27 mouse cellular contexts compared by ENCODE assay signal in genomic region chr9:83661811-83662210, GRCm38 (mm10).
DNase-seq lines count a peak whose midpoint lies in the region; ATAC-seq and TF ChIP-seq lines count a peak whose summit lies in the region.
"Had no signal": no experiment of that assay in that cellular context is flagged by ENCODE, and none has a peak within 500 bp of the region (broad histone marks: within the 10 kb centered on the region; RNA-seq: fewer than 3 reads in every experiment).

No protein-coding gene starts in this region.

- no peak overlapping the region for H3K4me3 ChIP-seq in embryonic facial prominence, embryonic 13.5 days
- H3K4me3 ChIP-seq in embryonic facial prominence, embryonic 10.5 days: no peak overlapping the region
- no peak overlapping the region for H3K4me3 ChIP-seq in heart, adult 2 months
- no peak overlapping the region for H3K4me3 ChIP-seq in limb, embryonic 15.5 days
- no peak overlapping the region for H3K4me3 ChIP-seq in limb, embryonic 10.5 days
- H3K4me3 ChIP-seq: embryonic facial prominence, embryonic 12.5 days; heart, embryonic 10.5 days; heart, embryonic 15.5 days had no signal

- intact Hi-C loops in heart, adult 2 months (cut with DNase I): loop anchor here (5.0 kb wide), 1 partner anchor 115 kb away; the partner anchor contains the start of gene Sh3bgrl2
- intact Hi-C loops in heart, postnatal 14 days (cut with DNase I): no loop called here

- TF ChIP-seq POLR2A in heart, adult 2 months (IDR thresholded peaks at IDR 0.05; ENCODE audit: insufficient read depth, low read depth, low read length): no peak

- H3K79me2 ChIP-seq in heart, adult 2 months (replicated peaks; ENCODE audit: control insufficient read depth, insufficient read depth, low read length): no peaks in the 10 kb centered on the region

- TF ChIP-seq CTCF in heart, adult 2 months (IDR thresholded peaks at IDR 0.05): no peak

- H3K27me3 ChIP-seq in embryonic facial prominence, embryonic 13.5 days: no peaks in the 10 kb centered on the region
- no peaks in the 10 kb centered on the region for H3K27me3 ChIP-seq in embryonic facial prominence, embryonic 10.5 days (replicated peaks; ENCODE audit: low read depth, poor library complexity, severe bottlenecking)
- no peaks in the 10 kb centered on the region for H3K27me3 ChIP-seq in heart, adult 2 months (ENCODE audit: control insufficient read depth, insufficient read depth, low read length)
- H3K27me3 ChIP-seq in limb, embryonic 15.5 days: no peaks in the 10 kb centered on the region
- H3K27me3 ChIP-seq in limb, embryonic 10.5 days (ENCODE audit: low read depth, poor library complexity, severe bottlenecking): no peaks in the 10 kb centered on the region
- H3K27me3 ChIP-seq: embryonic facial prominence, embryonic 12.5 days; heart, embryonic 15.5 days had no signal

- ATAC-seq in embryonic facial prominence, embryonic 13.5 days (ENCODE audit: insufficient number of reproducible peaks, insufficient read depth, low FRiP score, low TSS enrichment, low read depth): no peak
- no peak for ATAC-seq in limb, embryonic 15.5 days (ENCODE audit: insufficient number of reproducible peaks, low FRiP score, low TSS enrichment, low read depth)
- ATAC-seq: forebrain, embryonic 14.5 days; forebrain, postnatal 0 days; hindbrain, postnatal 0 days; inflammation-experienced regulatory T-cells, adult 6 months; intestine, embryonic 16.5 days; Patski had no signal

- WGBS in embryonic facial prominence, embryonic 13.5 days: 39% methylated on average over 5 of the region's 5 CpGs
- WGBS in embryonic facial prominence, embryonic 10.5 days: 75% methylated on average over 5 of the region's 5 CpGs
- 47% methylated on average over 5 of the region's 5 CpGs for WGBS in heart, adult 2 months
- 52% methylated on average over 5 of the region's 5 CpGs for WGBS in limb, embryonic 15.5 days
- WGBS in limb, embryonic 10.5 days: 82% methylated on average over 5 of the region's 5 CpGs

- no peak overlapping the region for H3K9ac ChIP-seq in embryonic facial prominence, embryonic 13.5 days
- H3K9ac ChIP-seq in heart, adult 2 months (ENCODE audit: low read depth, low read length): no peak overlapping the region
- H3K9ac ChIP-seq in limb, embryonic 15.5 days: no peak overlapping the region
- H3K9ac ChIP-seq: embryonic facial prominence, embryonic 12.5 days; forebrain, postnatal 0 days; heart, embryonic 15.5 days; hindbrain, embryonic 14.5 days had no signal

- no peak for TF ChIP-seq EP300 in heart, adult 2 months (IDR thresholded peaks at IDR 0.05; ENCODE audit: insufficient read depth, low read depth, low read length)

- no peaks in the 10 kb centered on the region for H3K36me3 ChIP-seq in embryonic facial prominence, embryonic 13.5 days
- H3K36me3 ChIP-seq in embryonic facial prominence, embryonic 10.5 days (replicated peaks): no peaks in the 10 kb centered on the region
- no peaks in the 10 kb centered on the region for H3K36me3 ChIP-seq in heart, adult 2 months (ENCODE audit: control insufficient read depth, insufficient read depth, low read length)
- H3K36me3 ChIP-seq in limb, embryonic 15.5 days: no peaks in the 10 kb centered on the region
- no peaks in the 10 kb centered on the region for H3K36me3 ChIP-seq in limb, embryonic 10.5 days
- H3K36me3 ChIP-seq: embryonic facial prominence, embryonic 12.5 days; G1E; heart, embryonic 10.5 days; heart, embryonic 15.5 days had no signal

- H3K9me3 ChIP-seq in embryonic facial prominence, embryonic 13.5 days: no peaks in the 10 kb centered on the region
- H3K9me3 ChIP-seq in embryonic facial prominence, embryonic 10.5 days: no peaks in the 10 kb centered on the region
- H3K9me3 ChIP-seq in limb, embryonic 15.5 days: no peaks in the 10 kb centered on the region
- H3K9me3 ChIP-seq in limb, embryonic 10.5 days (replicated peaks): no peaks in the 10 kb centered on the region
- H3K9me3 ChIP-seq: embryonic facial prominence, embryonic 12.5 days; G1E; heart, embryonic 10.5 days; heart, embryonic 15.5 days had no signal

- H3K4me1 ChIP-seq in embryonic facial prominence, embryonic 13.5 days: peaks cover 11% of the 10 kb centered on the region; the same call in 1 of the 2 replicates
- peaks cover 7% of the 10 kb centered on the region; the same call in 1 of the 2 replicates for H3K4me1 ChIP-seq in embryonic facial prominence, embryonic 10.5 days
- H3K4me1 ChIP-seq in heart, adult 2 months (ENCODE audit: control insufficient read depth, insufficient read depth, low read length): no peaks in the 10 kb centered on the region
- H3K4me1 ChIP-seq in limb, embryonic 15.5 days: no peaks in the 10 kb centered on the region
- peaks cover 20% of the 10 kb centered on the region for H3K4me1 ChIP-seq in limb, embryonic 10.5 days
- H3K4me1 ChIP-seq: heart, embryonic 15.5 days had no signal

- H3K4me2 ChIP-seq in embryonic facial prominence, embryonic 13.5 days: no peak overlapping the region
- no peak overlapping the region for H3K4me2 ChIP-seq in limb, embryonic 15.5 days
- H3K4me2 ChIP-seq: embryonic facial prominence, embryonic 12.5 days; heart, embryonic 15.5 days; hindbrain, embryonic 14.5 days had no signal

- no peak for DNase-seq in embryonic facial prominence, embryonic 10.5 days (ENCODE audit: low spot score)
- DNase-seq in heart, adult 2 months: no peak
- no peak for DNase-seq in heart, postnatal 14 days
- DNase-seq in limb, embryonic 10.5 days (ENCODE audit: low spot score): no peak
- no peak for DNase-seq in neural tube, embryonic 10.5 days (ENCODE audit: extremely low spot score, low spot score)
- no peak for DNase-seq in urinary bladder, postnatal 14 days (ENCODE audit: low spot score)
- DNase-seq: adrenal gland, postnatal 10 days; adrenal gland, postnatal 36 days; cerebellum, adult 18-20 months; cerebellum, adult 9-10 months; cerebellum, postnatal 14 days; forebrain, postnatal 0 days; gastrocnemius, postnatal 25 days; heart, postnatal 10 days; heart, postnatal 4 days had no signal

- H3K27ac ChIP-seq in embryonic facial prominence, embryonic 13.5 days: peak overlapping the region; percentile 71
- no peak overlapping the region for H3K27ac ChIP-seq in embryonic facial prominence, embryonic 10.5 days (replicated peaks)
- peak overlapping the region; percentile 47 for H3K27ac ChIP-seq in heart, adult 2 months
- peak overlapping the region; percentile 50; the same call in 1 of the 2 replicates for H3K27ac ChIP-seq in limb, embryonic 15.5 days
- H3K27ac ChIP-seq in limb, embryonic 10.5 days: no peak overlapping the region
- H3K27ac ChIP-seq: embryonic facial prominence, embryonic 12.5 days; heart, embryonic 10.5 days; heart, embryonic 15.5 days; hindbrain, embryonic 14.5 days; hindbrain, postnatal 0 days had no signal

Comparison
In these comparisons a context has a peak if more than half of its experiments do, and no peak if none do; other contexts are left out.
1. H3K27ac ChIP-seq: peak in embryonic facial prominence, embryonic 13.5 days (single experiment), heart, adult 2 months (single experiment) and limb, embryonic 15.5 days (single experiment); none in embryonic facial prominence, embryonic 10.5 days (single experiment) and limb, embryonic 10.5 days (single experiment).